Mouse (Mus musculus): ENCODE measurements at regions not wholly inside any gene's neighbourhood (a gene's known extent, or its start where the extent isn't known, plus 50 kb on each side); places are given as distances from the start of the nearest gene placed in this dataset.
"Not testable (repeated sequence)": the region's sequence is repeated elsewhere in the genome, so short reads cannot be mapped to it uniquely, and the experiment has no call there.

DNA sequence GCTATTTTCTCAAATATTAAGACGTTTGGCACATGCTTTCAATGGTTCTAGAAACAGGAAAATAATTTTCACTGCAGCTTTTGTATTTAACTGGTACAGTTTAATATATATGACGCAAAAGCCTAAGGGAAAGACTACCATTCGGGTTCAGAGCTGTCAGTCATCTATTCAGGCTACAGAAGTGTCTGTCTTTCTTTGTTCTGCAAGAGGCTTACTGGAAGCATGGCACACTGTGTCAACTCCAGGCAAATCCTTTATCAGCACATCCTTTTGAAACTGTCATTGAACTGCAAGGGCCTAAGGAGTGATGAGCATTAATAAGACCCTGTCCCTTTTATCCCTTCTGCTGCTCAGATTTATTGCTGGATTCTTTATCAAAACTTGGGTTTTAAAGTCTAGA is 303.8 kb upstream of the Gm5152 start:
- DNase-seq (ENCODE audit: low spot score in 2 of 2): not testable (repeated sequence)

DNA sequence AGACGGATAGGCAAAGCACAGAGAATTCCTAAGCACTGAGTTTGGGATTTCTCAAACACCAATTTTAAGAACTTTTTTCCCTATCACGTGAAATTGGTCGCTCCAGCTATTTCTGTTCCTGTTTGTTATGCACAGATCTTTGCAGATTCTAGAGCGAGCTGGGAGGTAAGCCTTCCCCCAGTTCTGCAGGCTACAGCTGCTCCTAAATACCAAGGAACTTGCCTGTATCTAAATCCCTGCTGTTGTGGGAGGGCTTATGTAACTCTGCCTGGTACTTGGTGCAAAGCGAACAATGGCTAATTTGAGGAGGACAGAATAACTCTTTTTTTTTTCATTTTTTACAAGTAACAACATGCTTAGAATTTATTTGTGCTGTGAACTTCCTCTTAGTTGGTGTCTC is 316.0 kb upstream of the Gm5152 start:
- DNase-seq (ENCODE audit: low spot score in 2 of 2): no peak

DNA sequence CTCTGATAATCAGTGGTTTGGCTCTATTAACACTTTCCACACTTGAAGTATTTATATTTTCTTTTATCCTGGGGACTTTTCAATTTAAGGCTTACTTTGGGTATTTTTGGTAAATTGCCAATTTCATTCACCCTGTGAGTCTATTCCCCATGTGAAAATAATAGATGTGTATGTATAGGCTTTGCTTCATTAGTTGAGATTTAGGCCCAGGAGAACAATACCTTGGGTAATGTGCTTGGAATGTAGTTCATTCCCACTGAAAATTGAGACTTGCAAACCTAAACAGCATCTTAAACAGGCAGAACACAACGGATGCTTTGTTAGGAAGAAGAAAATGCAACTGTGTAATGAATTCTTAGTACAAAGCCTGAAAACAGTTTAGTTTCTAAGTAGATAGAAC is 346.1 kb upstream of the Gm5152 start:
- no peak for DNase-seq (ENCODE audit: low spot score in 2 of 2)

DNA sequence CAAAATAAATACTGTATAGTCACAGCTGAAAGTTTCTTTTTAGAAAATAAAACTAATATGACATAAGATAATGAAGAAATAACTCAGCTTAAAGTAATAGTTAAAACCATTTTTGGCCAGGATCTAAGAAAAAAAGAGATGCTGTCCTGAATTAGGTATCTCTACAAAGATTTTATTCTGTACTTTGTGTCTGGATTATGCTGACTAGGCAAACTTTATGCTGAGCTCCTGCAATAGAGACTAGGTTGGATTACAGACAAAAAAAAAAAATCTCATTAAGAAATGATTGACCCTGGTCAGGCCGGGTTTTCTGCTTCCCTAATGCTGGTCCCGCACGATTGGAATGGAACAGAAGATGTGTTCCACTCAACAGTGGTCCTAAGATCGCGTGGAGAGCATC is 346.8 kb upstream of the Gm8871 start:
- no peak for DNase-seq (ENCODE audit: low spot score in 2 of 2)

DNA sequence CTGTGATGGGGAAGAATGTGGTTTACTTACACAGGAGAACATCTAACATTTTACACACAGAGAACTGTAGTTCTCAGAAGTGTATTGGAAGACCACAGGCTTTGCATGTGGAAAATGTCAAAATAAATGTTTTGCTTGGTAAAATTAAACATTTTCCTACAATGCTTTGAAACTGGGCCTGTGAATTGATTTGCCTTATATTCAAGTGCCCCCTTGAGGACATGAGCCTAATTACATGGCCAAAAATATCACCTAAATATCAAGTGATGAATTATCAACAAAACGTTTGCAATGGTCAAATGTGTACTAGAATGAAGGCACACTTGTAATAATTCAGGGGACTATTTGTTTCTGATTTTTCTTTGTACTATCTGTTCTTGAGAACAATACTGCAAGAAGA is 314.4 kb upstream of the Gm8871 start:
- DNase-seq (ENCODE audit: low spot score in 2 of 2): peak; percentile 14 to 38

DNA sequence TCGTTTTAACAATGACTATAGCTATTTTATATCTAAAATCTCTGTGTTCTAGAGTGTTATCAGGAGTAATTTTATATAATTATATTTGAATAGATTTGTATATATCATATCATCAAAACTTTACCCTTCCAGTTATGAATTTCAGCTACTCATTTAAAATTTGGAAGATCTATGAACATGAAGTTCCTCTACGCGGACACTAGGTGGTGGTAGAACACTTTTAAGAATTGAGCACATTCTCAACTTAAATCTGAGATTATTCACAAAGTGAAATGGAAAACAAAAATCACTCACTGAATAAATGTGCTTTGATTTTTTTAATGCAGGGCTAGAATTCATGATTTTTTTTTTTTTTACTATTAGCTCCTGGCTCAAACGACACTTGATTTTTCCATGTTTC is 299.5 kb upstream of the Gm8871 start:
- no peak for DNase-seq (ENCODE audit: low spot score in 2 of 2)

DNA sequence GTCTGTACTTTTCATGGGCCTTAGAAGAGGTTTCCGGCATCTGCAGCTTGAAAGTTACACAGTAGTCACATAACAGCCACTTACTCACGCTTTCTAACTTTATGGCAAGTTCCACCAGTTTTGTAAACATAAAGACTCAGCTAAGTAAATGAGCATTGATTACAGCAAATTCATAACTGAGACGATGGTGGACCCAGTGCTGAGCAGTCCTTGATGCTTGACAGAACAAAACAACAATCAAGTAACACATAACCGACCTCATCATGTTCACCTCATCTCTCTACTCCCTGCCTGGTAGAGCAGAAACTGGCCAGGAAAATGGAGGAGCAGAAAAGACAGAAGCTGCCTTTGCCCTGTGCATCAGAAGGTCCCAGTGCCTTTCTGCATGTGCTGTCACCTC is 284.3 kb upstream of the Gm8871 start:
- DNase-seq (ENCODE audit: low spot score in 2 of 2): no peak

DNA sequence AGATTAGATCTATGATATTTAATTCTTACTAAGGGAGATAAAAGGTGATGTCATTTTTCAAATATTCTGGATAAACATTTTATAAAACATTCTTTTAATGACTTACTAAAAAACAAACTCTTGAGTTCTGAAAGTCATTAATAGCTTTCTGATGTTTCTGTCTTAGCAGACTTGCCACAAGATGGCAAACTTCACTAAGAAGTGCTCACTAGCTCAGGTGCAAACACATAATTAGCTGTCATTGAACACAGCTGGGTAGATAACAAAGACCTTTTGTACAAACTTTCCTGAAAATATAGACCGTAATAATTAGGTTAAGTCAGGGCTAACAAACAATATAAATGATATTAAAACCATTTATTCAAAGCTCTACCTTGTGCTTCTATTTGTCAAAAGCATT is 273.4 kb upstream of the Gm8871 start:
- DNase-seq (ENCODE audit: low spot score in 2 of 2): no peak

DNA sequence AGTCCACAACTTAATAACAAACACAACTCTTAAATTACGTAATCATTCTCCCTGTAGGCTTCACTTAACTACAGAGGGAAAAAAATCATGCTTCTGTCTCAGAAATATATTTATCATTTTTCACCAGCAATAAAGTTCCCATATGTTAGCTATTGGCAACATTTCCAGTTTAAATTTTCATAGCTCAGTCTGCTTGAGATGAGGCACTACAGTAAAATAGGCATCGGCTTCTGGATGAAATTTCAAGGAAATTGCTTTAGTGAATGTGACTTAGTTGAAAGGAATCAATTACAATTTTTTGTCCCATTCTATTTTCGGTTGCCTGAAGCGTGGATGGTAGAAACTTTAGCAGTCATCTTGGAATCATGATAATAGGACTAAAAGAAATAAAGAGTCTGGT is 262.1 kb upstream of the Gm8871 start:
- DNase-seq (ENCODE audit: low spot score in 2 of 2): no peak

DNA sequence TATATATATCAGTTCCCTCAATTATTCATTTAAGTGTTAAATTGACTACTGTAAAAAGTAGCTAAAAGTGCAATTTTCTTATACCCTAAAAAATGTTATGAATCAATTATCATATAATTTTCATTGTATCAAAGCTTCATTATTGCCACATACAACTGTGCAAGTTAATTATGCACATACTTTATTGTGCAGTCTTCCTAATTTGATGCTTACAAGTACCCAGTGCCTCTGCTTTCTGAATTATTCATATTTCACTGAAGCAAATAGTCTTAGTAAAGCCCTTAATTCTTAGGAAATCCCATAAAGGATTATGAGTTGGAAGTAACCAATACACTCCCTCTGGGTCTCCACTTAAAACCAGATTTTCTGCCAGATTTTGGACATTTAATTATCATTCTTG is 220.5 kb upstream of the Gm8871 start:
- DNase-seq (ENCODE audit: low spot score in 2 of 2): no peak

DNA sequence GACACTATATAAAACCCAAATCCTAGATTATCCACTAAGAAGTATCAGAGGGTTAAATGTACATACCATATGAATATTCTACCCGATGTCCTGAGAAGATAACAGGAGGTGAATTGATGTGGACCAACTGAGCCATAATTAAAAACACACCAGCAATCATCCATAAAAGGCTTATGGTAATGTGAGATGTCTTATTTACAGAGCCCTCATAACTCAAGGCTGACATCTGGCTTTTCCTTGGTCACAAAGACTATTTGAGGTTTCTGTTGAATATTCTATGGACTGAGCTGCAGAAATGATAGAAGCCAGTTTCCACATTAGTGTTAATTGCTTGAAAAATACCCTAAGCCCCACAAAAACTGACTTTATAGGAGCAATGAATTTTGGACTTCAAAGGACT is 198.1 kb upstream of the Gm8871 start:
- DNase-seq (ENCODE audit: low spot score in 2 of 2): no peak

DNA sequence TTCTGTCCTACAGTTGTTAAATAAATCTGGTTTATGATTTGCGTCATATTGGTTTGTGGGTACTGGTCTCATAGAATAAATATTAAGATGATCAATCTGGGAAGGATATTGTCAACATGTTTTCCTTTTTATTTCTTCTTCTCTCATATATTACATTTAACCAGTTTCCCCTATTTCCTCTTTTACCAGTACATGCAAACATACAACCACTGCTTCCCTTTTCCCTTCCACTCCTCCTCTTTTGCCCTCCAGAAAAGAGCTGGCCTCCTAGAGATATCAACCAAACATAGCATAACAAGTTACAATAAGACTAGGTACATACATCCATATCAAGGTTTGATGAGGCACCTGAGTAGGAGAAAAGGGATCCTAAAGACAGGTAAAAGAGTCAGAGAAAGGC is 180.1 kb upstream of the Gm8871 start:
- DNase-seq (ENCODE audit: low spot score in 2 of 2): no peak
